Mouse (Mus musculus) adrenal gland, adult 18-20 months (tissue): Measurements from ENCODE around the gene Afm. TPM values are rescaled to one million over a fixed set of nuclear protein-coding genes. Genes with fewer than 3 reads are reported as not detected.

ENCODE experiments used
- DNase-seq, 2 experiments: peaks; one replicate each; pipeline ENCODE4 v3.0.0; 2021 to 2022; ENCODE audit warnings: low spot score in 2 of 2
- total RNA-seq, 2 experiments: library from RNA; stranded (reverse); gene quantifications; 1 replicate in 1 of 2; 2 replicates in 1 of 2; pipeline ENCODE4 v1.2.3; 2021

Afm gene
- total RNA-seq, 2 experiments from 2014 or later = 0.13 TPM; not detected in 1

DNA sequence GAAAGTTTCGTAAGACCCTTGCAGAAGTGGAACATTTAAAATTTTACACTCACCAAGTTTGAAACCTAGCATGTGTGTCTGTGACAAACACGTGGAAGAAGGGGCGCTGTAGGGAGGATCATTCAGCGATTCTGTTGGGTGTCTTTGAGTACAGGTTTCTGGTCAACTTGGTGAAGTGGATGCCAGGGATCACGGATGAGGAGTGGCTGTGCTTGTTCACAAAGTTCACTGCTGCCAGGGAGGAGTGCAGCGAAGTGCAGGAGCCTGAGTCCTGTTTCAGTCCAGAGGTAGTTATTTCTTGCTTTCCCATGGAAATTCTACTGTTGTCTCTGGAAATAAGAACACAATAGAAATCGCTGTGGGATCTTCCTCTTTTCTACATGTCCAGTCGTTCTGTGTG, 32.5 kb downstream of the Afm start:
- DNase-seq = no peak

DNA sequence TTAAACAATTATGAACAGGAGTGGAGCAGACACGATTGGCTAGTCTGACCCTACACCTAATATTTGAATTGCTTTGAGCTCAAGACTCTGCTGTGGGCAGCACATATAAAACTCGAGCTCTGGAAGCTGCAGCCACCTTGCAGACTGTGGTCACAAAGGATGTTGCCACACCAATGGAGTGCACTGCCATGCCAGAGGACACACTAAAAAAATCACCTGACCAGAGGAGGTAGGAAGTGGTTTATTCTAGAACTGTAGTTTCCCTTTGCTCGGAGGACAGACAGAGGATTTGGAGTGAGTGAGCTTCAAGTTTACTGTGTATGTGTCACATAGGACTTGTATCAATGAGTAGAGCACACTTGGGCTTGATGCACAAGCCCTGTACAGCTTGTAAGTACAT, 37.3 kb downstream of the Afm start:
- DNase-seq = no peak

DNA sequence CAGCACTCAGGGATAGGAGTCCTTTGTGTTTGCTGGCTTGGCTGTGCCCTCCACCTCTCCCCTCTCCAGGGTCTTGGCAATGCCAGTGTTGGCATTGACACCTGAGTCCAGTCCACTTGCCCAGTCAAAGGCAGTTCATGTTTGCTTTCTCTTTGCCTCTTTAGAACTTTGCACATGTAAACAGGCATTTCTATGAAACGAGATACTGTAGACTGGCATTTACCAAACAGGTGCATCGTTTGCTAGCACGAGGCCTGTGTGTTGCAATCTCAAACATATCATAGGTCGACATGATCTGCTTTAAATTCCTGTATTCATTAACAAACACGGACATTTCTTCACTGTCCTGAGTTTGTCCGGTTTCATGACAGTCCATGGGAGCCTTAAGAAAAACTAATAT, 42.0 kb downstream of the Afm start, which contains the start of gene 5830473C10Rik:
Gene 5830473C10Rik, plus strand, starts transcription at position 365 of the 400 bp plus-strand sequence.
- no peak for DNase-seq

DNA sequence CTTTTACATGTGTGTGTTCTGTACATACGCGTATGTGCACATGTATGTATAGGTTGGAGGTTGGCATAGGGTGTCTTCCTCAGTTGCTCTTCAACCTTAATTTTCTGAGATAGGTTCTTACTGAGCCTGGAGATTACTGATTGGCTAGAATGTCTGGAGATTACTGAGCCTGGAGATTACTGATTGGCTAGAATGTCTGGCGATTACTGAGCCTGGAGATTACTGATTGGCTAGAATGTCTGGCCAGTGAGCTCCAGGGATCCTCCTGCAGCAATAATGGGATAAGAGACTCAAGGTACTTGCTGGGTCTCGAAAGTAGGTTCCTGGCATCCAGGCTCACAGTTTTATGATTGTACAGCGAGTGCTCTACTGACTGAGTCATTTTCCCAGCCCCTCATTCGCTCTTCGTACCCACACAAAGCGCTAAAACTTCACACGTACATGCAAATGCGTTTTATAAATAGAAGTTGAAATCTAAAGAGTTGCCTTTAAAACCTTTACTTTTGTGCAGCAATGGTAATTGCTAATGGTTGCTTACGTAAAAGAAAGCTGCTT, 43.1 kb downstream of the Afm start:
- no peak for DNase-seq

DNA sequence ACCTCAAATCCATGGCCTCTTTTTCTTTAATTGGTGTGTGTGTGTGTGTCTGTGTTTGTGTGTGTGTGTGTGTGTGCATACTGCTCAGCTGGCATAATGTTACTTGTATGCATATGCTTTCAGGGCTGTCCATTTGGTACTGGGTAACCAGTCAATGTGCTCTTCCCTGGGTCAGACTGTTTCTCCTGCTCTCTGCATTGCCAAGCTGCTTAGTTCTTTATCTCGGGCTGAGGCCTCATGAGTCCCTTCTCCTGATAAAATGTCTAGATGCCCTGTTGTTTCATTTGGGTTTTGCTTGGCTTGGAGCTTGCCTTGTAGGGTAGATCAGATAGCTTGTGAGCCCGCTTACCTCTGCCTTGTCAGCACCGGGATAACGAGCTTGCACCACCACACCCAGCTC, 44.1 kb downstream of the Afm start:
- no peak for DNase-seq

DNA sequence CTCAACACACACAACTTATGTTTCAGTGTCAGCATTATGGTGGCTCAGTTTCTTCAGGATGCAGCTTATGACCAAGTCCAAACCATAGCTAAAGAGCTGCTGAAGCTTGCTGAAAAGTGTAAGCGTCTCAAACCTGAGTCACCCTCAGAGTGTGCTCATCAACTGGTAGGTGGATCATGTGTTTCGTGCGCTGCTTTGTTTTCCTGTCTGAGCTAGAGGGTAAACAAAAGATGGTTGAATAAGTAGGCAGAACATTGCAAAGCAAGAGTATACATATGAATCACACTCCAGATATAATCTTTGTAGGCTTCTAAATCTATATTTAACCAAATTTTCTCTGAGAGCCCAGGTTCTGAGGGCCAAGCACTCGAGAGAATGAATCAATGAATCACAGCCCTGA, 45.4 kb downstream of the Afm start:
- DNase-seq = no peak

DNA sequence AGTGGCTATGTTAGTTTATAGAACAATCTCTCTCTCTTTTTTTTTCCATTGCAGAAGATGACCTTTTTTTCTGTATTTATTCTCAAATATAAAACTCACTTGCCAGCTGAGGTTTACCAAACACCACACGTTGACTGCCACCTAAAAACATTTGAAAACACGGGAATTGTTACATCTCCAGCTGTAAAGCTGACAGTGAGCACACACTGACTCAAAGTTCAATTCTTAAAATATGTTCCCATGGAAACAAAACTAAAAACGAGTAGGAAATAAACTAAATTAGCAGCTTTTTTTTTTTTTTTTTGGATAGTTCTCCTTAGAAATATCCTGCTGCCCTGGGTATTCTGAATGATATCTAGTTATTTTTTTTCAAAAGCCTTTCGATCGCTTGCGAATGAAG, 46.5 kb downstream of the Afm start:
- DNase-seq = no peak

DNA sequence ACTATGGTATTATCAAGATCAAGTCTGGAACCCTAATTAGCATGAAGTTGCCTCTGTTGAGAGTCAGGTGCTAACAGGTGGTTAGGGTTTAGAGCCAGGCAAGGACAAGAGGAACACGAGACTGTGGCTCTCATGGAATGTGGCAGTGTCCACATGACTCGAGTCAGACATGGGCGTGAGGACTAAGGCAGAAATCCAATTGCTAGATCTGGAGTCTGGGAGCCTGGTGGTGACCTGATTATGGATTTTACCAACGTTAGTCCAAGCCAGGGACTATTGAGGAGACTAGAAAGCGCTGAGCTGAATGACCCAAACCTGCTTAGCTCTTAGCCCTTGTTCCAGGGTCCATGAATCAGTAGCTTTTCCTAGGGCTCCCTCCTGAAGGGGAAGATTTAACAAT, 49.1 kb downstream of the Afm start:
- DNase-seq = no peak

DNA sequence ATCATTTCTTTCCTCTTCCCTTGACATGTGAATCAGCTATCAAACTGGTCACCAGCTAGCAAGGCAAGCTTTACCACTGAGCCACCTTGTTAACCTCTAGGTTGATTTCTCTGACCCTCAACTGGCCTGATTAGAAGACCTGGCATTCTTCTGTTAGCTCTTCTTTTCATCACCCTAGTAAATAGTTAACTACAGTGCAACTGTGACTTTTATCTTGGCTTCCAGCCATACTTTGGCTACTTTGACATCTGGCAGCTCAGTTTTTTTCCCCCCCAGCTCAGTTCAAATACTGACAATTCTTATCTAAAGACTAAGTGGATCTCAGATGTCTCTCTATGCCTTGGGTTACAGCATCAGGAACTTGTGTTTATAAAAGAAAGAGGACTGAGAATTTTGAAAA, 49.6 kb downstream of the Afm start:
- no peak for DNase-seq

DNA sequence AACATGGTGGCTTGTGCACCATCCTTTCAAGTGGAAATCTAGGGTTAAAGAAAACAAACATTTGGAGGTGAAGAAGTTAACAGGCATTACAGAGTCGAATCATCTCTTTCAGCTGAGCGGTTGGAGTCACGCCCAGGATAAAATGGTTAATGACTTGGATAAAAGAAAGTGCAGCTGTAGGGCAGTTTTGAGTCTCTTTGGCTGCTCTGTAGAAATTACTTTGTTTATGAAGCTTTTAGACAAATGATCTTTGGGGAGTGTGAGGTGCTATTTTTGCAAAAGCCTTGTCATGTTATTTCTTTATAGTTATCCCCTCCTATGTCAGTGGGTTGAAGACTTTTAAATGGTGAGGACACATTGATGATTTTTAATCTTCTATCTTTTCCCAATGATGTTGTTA, 52.5 kb downstream of the Afm start:
- DNase-seq = no peak

DNA sequence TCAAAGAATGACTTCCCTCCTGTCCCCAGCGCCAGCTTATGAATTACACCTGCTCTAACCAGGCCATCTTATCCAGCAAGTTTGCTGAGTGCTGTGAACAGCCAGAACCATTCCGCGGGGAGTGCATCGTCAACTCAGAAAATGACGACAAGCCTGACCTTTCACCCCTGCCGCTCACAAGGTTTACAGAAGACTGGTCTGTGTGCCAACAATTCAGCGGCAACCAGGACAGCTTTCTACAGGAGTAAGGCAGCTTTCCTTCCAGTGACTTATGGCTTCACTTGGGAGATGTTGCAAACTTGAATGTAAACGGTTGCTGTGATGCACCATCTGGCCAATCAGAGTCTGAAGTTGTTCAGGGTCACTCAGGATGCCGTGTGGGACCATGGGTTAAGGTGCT, 59.0 kb downstream of the Afm start:
- DNase-seq = no peak

DNA sequence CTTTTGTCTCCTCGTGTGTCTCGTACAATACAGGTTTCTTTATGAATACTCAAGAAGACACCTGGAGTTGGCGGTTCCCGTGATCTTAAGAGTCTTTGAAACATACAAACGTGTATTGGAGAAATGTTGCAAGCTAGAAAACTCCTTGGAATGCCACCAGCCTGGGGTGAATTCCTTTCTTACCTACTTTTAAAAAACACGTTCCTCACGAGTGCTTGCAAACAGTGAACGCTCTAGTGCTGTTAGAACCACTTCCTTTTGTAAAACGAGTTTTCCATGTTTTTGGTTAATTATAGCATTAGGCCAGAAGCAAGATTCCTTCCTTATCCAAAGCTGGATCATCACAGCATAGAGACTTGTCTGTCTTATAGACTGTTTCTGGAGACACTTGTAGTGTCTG, 60.8 kb downstream of the Afm start:
- no peak for DNase-seq

DNA sequence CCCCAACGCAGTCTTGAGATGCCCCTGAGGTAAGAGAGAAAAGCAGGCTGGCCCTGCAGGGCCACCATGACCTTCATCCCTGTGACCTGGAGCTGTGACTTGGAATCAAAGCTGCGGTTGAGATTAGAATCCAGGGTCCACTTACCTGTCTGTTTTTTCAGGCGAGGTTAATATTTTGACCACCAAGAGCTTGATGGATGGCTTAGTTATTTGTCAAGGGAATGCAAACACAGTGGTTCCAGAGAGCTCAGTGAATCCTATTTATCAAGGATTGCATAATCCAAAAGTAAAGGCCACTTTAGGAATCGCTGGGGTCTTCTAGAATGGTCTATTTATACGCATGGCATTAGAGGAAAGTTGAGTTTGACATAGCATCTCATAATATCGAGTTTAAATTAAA, 63.4 kb downstream of the Afm start:
- DNase-seq = no peak

DNA sequence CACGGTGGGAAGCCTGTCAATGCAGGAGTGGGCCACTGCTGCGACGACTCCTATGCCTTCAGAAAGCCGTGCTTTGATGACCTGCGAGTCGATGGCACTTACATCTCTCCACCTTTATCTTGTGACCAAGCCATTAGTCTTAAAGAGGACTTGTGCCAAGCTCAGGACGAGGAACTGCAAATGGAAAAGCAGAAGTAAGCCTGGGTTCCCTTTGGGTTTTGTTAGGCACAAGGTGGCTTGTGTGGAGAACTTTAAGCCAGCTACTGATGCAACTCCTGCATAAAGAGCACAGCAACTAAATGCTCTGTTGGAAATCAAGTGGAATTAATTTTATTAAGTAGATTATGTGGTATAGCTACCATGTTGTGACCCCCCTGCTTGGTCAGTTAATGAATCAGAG, 66.1 kb downstream of the Afm start:
- DNase-seq = no peak

DNA sequence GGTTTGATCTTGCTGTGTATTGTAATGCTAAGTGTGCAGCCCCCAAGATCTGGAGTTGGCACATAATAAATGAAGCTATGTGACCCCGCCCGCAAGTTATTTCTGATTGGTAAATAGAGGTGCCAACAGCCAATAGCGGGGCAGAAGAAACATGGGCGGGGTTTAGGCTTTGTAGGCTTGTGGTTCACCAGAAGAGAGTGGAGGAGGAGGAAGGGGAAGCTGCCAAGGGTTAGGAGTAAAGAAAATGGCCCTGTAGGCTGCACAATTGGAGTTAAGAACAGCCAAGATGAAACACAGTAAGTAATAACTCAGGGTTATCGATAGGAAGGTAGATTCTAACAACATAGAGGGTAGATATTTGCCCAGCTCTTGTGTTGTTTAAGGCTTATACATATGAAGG, 67.8 kb downstream of the Afm start:
- no peak for DNase-seq

DNA sequence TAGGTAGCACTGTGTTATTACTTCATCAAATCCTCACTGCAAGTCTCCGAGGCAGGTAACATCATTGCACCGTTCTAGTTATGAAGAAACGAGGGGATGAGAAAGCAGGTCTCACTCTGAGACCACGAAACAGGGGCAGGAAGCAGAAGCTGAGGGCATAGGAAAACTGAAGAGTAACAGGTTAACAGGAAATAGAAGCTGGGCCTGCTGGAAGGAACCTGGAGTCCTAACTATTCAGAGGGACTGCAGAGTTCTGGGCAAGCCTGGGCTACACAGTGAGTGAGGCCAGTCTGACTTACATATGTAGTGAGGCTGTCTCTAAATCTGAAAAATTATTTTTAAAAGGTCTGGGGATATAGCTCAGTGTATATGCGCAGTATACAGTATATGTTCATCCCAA, 69.4 kb downstream of the Afm start:
- no peak for DNase-seq

DNA sequence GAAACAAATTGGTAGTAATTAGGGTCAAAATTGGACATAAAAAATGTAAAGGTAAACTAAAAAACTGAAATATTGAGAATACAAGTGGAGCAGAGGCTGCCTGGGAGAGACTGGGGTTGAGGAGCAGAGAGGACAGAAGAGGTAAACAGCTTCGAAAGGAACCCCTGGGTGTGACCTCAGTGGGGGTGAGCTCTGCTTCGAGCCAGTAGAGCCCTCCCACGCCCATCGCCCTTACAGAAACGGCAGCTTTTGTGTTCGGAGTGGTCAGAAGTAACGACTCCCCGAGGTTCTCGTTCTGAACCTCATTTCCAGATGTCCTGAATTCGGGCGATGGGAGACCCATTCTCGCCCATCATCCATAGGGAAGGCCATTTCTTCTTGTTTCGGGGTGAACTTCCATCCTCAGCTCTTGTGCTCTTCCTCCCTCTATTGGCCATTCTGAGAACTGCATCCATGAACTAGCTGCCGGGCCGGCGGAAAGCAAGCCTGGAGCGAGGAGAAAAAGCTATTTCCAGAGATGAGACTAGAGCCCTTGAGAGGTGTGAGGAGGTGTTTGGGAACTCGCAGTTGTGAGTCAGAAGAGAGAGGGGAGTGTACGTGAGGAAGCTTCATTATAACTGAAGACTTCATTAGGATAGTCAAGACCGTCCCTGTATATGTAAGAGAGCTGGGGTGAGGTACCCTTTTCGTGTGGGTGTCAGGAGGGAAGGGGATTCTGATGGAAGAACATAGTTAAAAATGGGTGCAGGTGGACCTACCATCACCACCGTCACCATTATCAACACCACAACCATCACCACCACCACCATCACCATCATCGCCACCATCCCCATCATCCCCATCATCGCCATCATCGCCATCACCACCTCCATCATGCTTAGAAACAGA, 70.2 kb downstream of the Afm start:
- peak; percentile 48 to 53 for DNase-seq

DNA sequence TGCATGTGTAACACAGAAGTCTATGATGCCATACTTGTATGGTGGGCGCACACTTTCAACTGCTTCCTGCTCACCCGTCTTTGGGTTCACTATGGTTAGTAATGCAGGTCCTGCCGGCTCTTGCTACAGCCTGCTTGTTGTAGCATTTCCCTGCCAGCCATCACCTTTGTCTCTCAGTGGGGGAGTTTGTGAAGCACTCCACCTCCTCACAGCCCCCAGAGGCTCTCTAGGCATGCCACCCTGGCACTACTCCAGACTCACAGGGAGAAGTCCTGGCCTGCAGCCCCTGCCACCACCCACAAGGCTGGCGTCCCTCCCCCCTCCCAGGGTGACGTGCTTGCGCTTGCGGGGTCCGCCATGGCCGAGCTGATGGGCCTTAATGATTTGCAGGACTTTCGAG, 71.9 kb downstream of the Afm start:
- no peak for DNase-seq

DNA sequence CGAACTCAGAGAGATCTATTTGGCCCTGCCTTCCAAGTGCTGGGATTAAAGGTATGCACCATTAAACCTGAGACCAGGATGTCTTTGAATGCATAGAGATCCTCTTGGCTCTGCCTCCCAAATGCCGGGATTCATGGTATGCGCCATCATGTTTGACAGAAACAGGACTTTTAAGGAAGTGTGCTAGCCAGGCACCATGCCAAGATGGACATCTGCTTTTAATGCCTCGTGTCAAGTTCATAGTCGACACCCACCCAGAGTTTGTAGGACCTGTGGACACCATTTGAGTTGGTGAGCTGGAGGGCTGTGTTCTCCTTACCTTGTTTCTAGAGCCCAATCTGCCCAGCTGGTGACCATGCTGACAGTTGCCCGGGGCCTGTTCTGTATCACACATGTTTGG, 73.2 kb downstream of the Afm start:
- DNase-seq = no peak

DNA sequence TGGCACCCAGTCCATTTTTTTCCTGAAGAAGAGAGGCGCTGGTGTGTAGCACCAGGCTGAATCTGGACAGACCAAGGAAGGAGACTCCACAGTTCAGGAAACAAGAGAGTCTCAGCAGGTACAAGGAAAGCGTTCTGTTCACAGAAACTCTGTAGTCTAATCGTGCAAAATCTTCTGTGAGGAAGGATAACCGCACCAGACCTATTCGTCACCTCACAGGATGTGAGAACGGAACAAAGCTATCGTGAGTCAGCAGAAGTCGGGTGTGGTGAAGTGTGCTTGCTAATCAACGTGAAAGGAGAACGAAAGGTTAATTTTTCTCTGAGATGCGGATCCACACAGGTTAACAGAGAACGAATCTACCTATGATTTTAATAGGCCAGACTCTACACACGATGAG, 76.2 kb downstream of the Afm start:
- no peak for DNase-seq

DNA sequence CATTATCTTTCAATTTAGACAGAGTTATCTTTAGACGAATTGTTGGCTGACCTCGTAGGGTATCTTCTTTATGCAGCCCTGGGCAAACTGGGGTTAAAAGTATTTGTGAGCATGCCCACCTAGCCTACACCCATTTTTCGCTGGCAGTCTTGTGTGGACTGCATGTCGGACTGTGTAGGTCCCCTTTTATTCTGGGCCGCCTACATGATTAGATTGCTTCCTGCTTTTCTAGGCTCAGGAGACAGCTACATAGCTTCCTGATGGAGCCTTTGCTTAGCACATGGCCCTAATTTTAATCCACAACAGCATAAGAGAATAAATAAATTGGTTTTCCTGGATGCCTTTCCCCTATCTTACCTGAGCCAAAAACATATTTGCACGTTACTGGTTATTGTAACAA, 77.4 kb downstream of the Afm start:
- DNase-seq = no peak

DNA sequence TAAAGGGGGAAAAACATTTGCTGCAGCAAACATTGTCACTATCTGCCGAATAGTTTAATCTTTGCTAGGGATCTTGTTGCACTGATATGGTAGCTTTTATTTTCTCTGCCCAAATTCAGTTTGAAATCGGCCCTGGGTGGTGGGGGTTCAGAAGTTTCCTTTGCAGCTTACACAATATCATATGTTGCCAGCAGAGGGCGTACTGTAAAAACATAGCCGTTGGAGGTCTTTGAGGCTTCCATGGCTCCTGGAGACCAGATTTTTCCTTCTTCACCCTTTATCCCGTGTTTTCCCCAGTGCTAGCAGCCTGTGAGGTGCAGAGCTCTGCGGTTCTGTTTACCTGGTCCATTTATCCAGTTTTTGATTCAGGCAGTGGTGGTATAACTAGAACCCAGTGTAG, 82.7 kb downstream of the Afm start:
- DNase-seq = peak in 1 of 2 experiments; percentile 14
